Comparison of ENCODE assay signal across 11 mouse cellular contexts in genomic region chr4:117587447-117587846, GRCm38 (mm10). TPM values are rescaled to one million over a fixed set of nuclear protein-coding genes. Genes with fewer than 3 reads are reported as not detected.
DNase-seq lines count a peak whose midpoint lies in the region; ATAC-seq and TF ChIP-seq lines count a peak whose summit lies in the region.
"Had no signal": no experiment of that assay in that cellular context is flagged by ENCODE, and none has a peak within 500 bp of the region (broad histone marks: within the 10 kb centered on the region; RNA-seq: fewer than 3 reads in every experiment).

No protein-coding gene starts in this region.

- no peak overlapping the region; the same call in 1 of the 2 replicates for H3K27ac ChIP-seq in forebrain, embryonic 15.5 days (replicated peaks)
- no peak overlapping the region for H3K27ac ChIP-seq in forebrain, embryonic 11.5 days (ENCODE audit: low read depth, low read length)
- H3K27ac ChIP-seq in liver, embryonic 14.5 days, result no peak overlapping the region
- no peak overlapping the region for H3K27ac ChIP-seq in liver, embryonic 11.5 days (ENCODE audit: low read depth, low read length)
- H3K27ac ChIP-seq in forebrain, embryonic 16.5 days (ENCODE audit: low read length), result no peak overlapping the region
- H3K27ac ChIP-seq in midbrain, postnatal 0 days (ENCODE audit: low read depth, low read length), result no peak overlapping the region
- H3K27ac ChIP-seq: heart, embryonic 13.5 days had no signal

- H3K27me3 ChIP-seq in forebrain, embryonic 15.5 days, result no peaks in the 10 kb centered on the region
- H3K27me3 ChIP-seq in forebrain, embryonic 11.5 days (ENCODE audit: control insufficient read depth, insufficient read depth, low read length), result no peaks in the 10 kb centered on the region
- H3K27me3 ChIP-seq in liver, embryonic 14.5 days (ENCODE audit: control insufficient read depth, insufficient read depth, low read length), result no peaks in the 10 kb centered on the region
- H3K27me3 ChIP-seq in liver, embryonic 11.5 days (replicated peaks; ENCODE audit: control insufficient read depth, insufficient read depth, low read length), result no peaks in the 10 kb centered on the region
- H3K27me3 ChIP-seq in forebrain, embryonic 16.5 days (replicated peaks; ENCODE audit: control insufficient read depth, insufficient read depth, low read length), result no peaks in the 10 kb centered on the region
- no peaks in the 10 kb centered on the region for H3K27me3 ChIP-seq in midbrain, postnatal 0 days (ENCODE audit: insufficient read depth, low read length)
- H3K27me3 ChIP-seq: heart, embryonic 13.5 days had no signal

- H3K4me2 ChIP-seq in forebrain, embryonic 15.5 days (replicated peaks), result no peak overlapping the region
- H3K4me2 ChIP-seq in forebrain, embryonic 11.5 days (ENCODE audit: low read depth, low read length, severe bottlenecking), result no peak overlapping the region
- no peak overlapping the region for H3K4me2 ChIP-seq in liver, embryonic 14.5 days (ENCODE audit: low read depth)
- no peak overlapping the region for H3K4me2 ChIP-seq in liver, embryonic 11.5 days
- H3K4me2 ChIP-seq in forebrain, embryonic 16.5 days (ENCODE audit: low read length), result no peak overlapping the region
- no peak overlapping the region for H3K4me2 ChIP-seq in midbrain, postnatal 0 days (ENCODE audit: low read depth, low read length, poor library complexity, severe bottlenecking)
- H3K4me2 ChIP-seq: heart, embryonic 13.5 days had no signal

- ATAC-seq in forebrain, embryonic 15.5 days (replicated peaks), result peak; percentile 29; the same call in 1 of the 2 replicates
- no peak for ATAC-seq in forebrain, embryonic 11.5 days (replicated peaks; ENCODE audit: low FRiP score)
- ATAC-seq in liver, embryonic 14.5 days (ENCODE audit: insufficient read depth), result no peak
- no peak for ATAC-seq in liver, embryonic 11.5 days (replicated peaks; ENCODE audit: low FRiP score)
- ATAC-seq in forebrain, embryonic 16.5 days, result peak; percentile 49; the same call in 1 of the 2 replicates
- no peak for ATAC-seq in midbrain, postnatal 0 days (ENCODE audit: low FRiP score)
- ATAC-seq: CD4-positive, CD25-positive, alpha-beta regulatory T cell, adult 4 months had no signal

- H3K9me3 ChIP-seq in forebrain, embryonic 15.5 days, result no peaks in the 10 kb centered on the region
- no peaks in the 10 kb centered on the region for H3K9me3 ChIP-seq in forebrain, embryonic 11.5 days (ENCODE audit: control insufficient read depth, low read length)
- H3K9me3 ChIP-seq in liver, embryonic 14.5 days (ENCODE audit: control insufficient read depth, low read length), result no peaks in the 10 kb centered on the region
- no peaks in the 10 kb centered on the region for H3K9me3 ChIP-seq in liver, embryonic 11.5 days (ENCODE audit: control insufficient read depth, low read length)
- H3K9me3 ChIP-seq in forebrain, embryonic 16.5 days (ENCODE audit: control insufficient read depth, low read length), result no peaks in the 10 kb centered on the region
- no peaks in the 10 kb centered on the region for H3K9me3 ChIP-seq in midbrain, postnatal 0 days (ENCODE audit: low read length)
- H3K9me3 ChIP-seq: heart, embryonic 13.5 days had no signal

- peaks cover 29% of the 10 kb centered on the region for H3K36me3 ChIP-seq in forebrain, embryonic 15.5 days
- peaks cover 4% of the 10 kb centered on the region; the same call in 1 of the 2 replicates for H3K36me3 ChIP-seq in forebrain, embryonic 11.5 days (ENCODE audit: control insufficient read depth, insufficient read depth, low read length)
- no peaks in the 10 kb centered on the region; the same call in 1 of the 2 replicates for H3K36me3 ChIP-seq in liver, embryonic 14.5 days (replicated peaks; ENCODE audit: control insufficient read depth, insufficient read depth, low read depth)
- peaks cover 10% of the 10 kb centered on the region; the same call in 1 of the 2 replicates for H3K36me3 ChIP-seq in liver, embryonic 11.5 days (ENCODE audit: control insufficient read depth, insufficient read depth, low read length)
- no peaks in the 10 kb centered on the region; the same call in 1 of the 2 replicates for H3K36me3 ChIP-seq in forebrain, embryonic 16.5 days (ENCODE audit: control insufficient read depth, insufficient read depth)
- peaks cover 32% of the 10 kb centered on the region for H3K36me3 ChIP-seq in midbrain, postnatal 0 days (ENCODE audit: insufficient read depth, low read length)

- H3K4me1 ChIP-seq in forebrain, embryonic 15.5 days, result peaks cover 20% of the 10 kb centered on the region
- 0 out of 2 replicates have a peak, but pooled peaks cover 4% of the 10 kb centered on the region for H3K4me1 ChIP-seq in forebrain, embryonic 11.5 days (replicated peaks; ENCODE audit: control insufficient read depth, insufficient read depth, low read length)
- no peaks in the 10 kb centered on the region for H3K4me1 ChIP-seq in liver, embryonic 14.5 days (replicated peaks; ENCODE audit: control insufficient read depth in 2 of 2, insufficient read depth in 2 of 2, low read length in 1 of 2)
- peaks cover 4% of the 10 kb centered on the region; the same call in 1 of the 2 replicates for H3K4me1 ChIP-seq in liver, embryonic 11.5 days (replicated peaks; ENCODE audit: control insufficient read depth, insufficient read depth, low read length)
- peaks cover 8% of the 10 kb centered on the region; the same call in 1 of the 2 replicates for H3K4me1 ChIP-seq in forebrain, embryonic 16.5 days (replicated peaks; ENCODE audit: control insufficient read depth, insufficient read depth, low read length)
- H3K4me1 ChIP-seq in midbrain, postnatal 0 days (ENCODE audit: insufficient read depth, low read length), result no peaks in the 10 kb centered on the region; the same call in 1 of the 2 replicates

- peak; percentile 39 for TF ChIP-seq CTCF in liver, embryonic 14.5 days (IDR thresholded peaks at IDR 0.05; ENCODE audit: low read depth)
- peak; percentile 69 for TF ChIP-seq CTCF in midbrain, postnatal 0 days (IDR thresholded peaks at IDR 0.05)

- no peak for DNase-seq in forebrain, embryonic 11.5 days (ENCODE audit: low spot score)
- DNase-seq in liver, embryonic 14.5 days (ENCODE audit: low read depth in 3 of 3, low spot score in 3 of 3), result no peak
- DNase-seq in liver, embryonic 11.5 days (ENCODE audit: low spot score), result no peak
- peak; percentile 36 for DNase-seq in midbrain, postnatal 0 days (ENCODE audit: low spot score)
- DNase-seq in ovary, postnatal 10 days (ENCODE audit: low spot score), result no peak
- no peak for DNase-seq in thymus, postnatal 36 days
- DNase-seq: liver had no signal

- TF ChIP-seq EP300 in liver, embryonic 14.5 days (IDR thresholded peaks at IDR 0.05; ENCODE audit: low read depth), result no peak

- whole genome bisulfite sequencing in forebrain, embryonic 15.5 days, result 25% methylated on average over 4 of the region's 4 CpGs
- WGBS in forebrain, embryonic 11.5 days, result 31% methylated on average over 4 of the region's 4 CpGs
- WGBS in liver, embryonic 14.5 days (ENCODE audit: insufficient replicate concordance), result 65% methylated on average over 4 of the region's 4 CpGs
- WGBS in liver, embryonic 11.5 days, result 66% methylated on average over 4 of the region's 4 CpGs
- WGBS in forebrain, embryonic 16.5 days, result 11% methylated on average over 4 of the region's 4 CpGs
- WGBS in midbrain, postnatal 0 days, result 22% methylated on average over 4 of the region's 4 CpGs

- H3K4me3 ChIP-seq in forebrain, embryonic 15.5 days, result no peak overlapping the region
- no peak overlapping the region for H3K4me3 ChIP-seq in forebrain, embryonic 11.5 days (ENCODE audit: low read depth, low read length)
- no peak overlapping the region for H3K4me3 ChIP-seq in liver, embryonic 14.5 days (ENCODE audit: insufficient read depth in 1 of 2, low read depth in 2 of 2, low read length in 2 of 2)
- no peak overlapping the region for H3K4me3 ChIP-seq in liver, embryonic 11.5 days (ENCODE audit: low read depth, low read length)
- no peak overlapping the region for H3K4me3 ChIP-seq in forebrain, embryonic 16.5 days (replicated peaks; ENCODE audit: low read length)
- no peak overlapping the region for H3K4me3 ChIP-seq in midbrain, postnatal 0 days (ENCODE audit: low read depth, low read length)
- H3K4me3 ChIP-seq: heart, embryonic 13.5 days had no signal

- no peak overlapping the region for H3K9ac ChIP-seq in forebrain, embryonic 15.5 days (replicated peaks)
- no peak overlapping the region for H3K9ac ChIP-seq in forebrain, embryonic 11.5 days (ENCODE audit: low read length)
- no peak overlapping the region for H3K9ac ChIP-seq in liver, embryonic 14.5 days (replicated peaks)
- H3K9ac ChIP-seq in liver, embryonic 11.5 days (ENCODE audit: low read depth, low read length), result no peak overlapping the region
- no peak overlapping the region for H3K9ac ChIP-seq in forebrain, embryonic 16.5 days (replicated peaks; ENCODE audit: low read depth, low read length)
- H3K9ac ChIP-seq in midbrain, postnatal 0 days (replicated peaks; ENCODE audit: low read length, poor library complexity, severe bottlenecking), result no peak overlapping the region
- H3K9ac ChIP-seq: heart, embryonic 13.5 days had no signal

RNA-seq across cellular contexts. Expression of gene Eri3, which starts 37.3 kb away (rescaled TPM):
- 255 and 270 TPM in 2 replicates for polyA plus RNA-seq in forebrain, embryonic 15.5 days (2015; fragmentation: Nextera tagmentation; extraction: Ambion mirVana)
- 146 TPM in 2 replicates for polyA plus RNA-seq in forebrain, embryonic 11.5 days (2014; fragmentation: Nextera tagmentation; extraction: Ambion mirVana)
- 20.1 and 21.2 TPM in 2 replicates for polyA plus RNA-seq in liver, embryonic 14.5 days (2012; rRNA removed)
- 29.4 and 29.8 TPM in 2 replicates for polyA plus RNA-seq in liver, embryonic 14.5 days (2014; fragmentation: Nextera tagmentation; extraction: Ambion mirVana)
- 88.1 and 89.9 TPM in 2 replicates for polyA plus RNA-seq in liver, embryonic 11.5 days (2014; fragmentation: Nextera tagmentation; extraction: Ambion mirVana)
- polyA plus RNA-seq in forebrain, embryonic 16.5 days (2015; fragmentation: Nextera tagmentation; extraction: Ambion mirVana), result 256 and 257 TPM in 2 replicates
- total RNA-seq in midbrain, postnatal 0 days (2014; rRNA removed), result 275 and 291 TPM in 2 replicates
- 323 and 326 TPM in 2 replicates for polyA plus RNA-seq in midbrain, postnatal 0 days (2015; fragmentation: Nextera tagmentation; extraction: Ambion mirVana)

Comparison
In these comparisons a context has a peak if more than half of its experiments do, and no peak if none do; other contexts are left out.
1. ATAC-seq: peak in forebrain, embryonic 15.5 days (single experiment) and forebrain, embryonic 16.5 days (single experiment); none in forebrain, embryonic 11.5 days (single experiment), liver, embryonic 14.5 days (single experiment), liver, embryonic 11.5 days (single experiment) and midbrain, postnatal 0 days (single experiment).